Mouse (Mus musculus) forebrain, embryonic 12.5 days (tissue): ENCODE measurements around the gene Pltp. TPM values are rescaled to one million over a fixed set of nuclear protein-coding genes. Genes with fewer than 3 reads are reported as not detected.
A peak's percentile ranks its signal among the peaks of the same experiment; 100 is the strongest.
"Not testable (repeated sequence)": the region's sequence is repeated elsewhere in the genome, so short reads cannot be mapped to it uniquely, and the experiment has no call there.

Experiments
- ATAC-seq: fragments of 200-750 bp; cut with Nextera tagmentation; 2 replicates; pipeline ENCODE4 v1.8.0; 2017; ENCODE audit warnings: moderate TSS enrichment; ENCODE audit not compliant: low FRiP score
- H3K27ac ChIP-seq: fragments of 300-500 bp; sonication (generic); 2 replicates; pipeline ENCODE4 v1.5.1; 2016; ENCODE audit warnings: mild to moderate bottlenecking
- H3K27me3 ChIP-seq: fragments of 300-500 bp; sonication (generic); 2 replicates; pipeline ENCODE4 v1.6.1; 2016; ENCODE audit warnings: mild to moderate bottlenecking
- H3K36me3 ChIP-seq: fragments of 300-500 bp; sonication (generic); replicated peaks from 2 replicates; pipeline ENCODE4 v1.6.1; 2016; ENCODE audit warnings: mild to moderate bottlenecking
- H3K4me1 ChIP-seq: fragments of 300-500 bp; sonication (generic); 2 replicates; pipeline ENCODE4 v1.6.1; 2016
- H3K4me2 ChIP-seq: fragments of 300-500 bp; sonication (generic); 2 replicates; pipeline ENCODE4 v1.6.1; 2016; ENCODE audit warnings: mild to moderate bottlenecking, moderate library complexity
- H3K4me3 ChIP-seq: fragments of 300-500 bp; sonication (generic); replicated peaks from 2 replicates; pipeline ENCODE4 v1.5.1; 2016; ENCODE audit warnings: mild to moderate bottlenecking
- H3K9ac ChIP-seq: fragments of 300-500 bp; sonication (generic); 2 replicates; pipeline ENCODE4 v1.6.1; 2016; ENCODE audit warnings: mild to moderate bottlenecking
- H3K9me3 ChIP-seq: fragments of 300-500 bp; sonication (generic); 2 replicates; pipeline ENCODE4 v1.6.1; 2016
- WGBS: fragments of 180-500 bp; shearing (Covaris S2); methylation state at CpG from one replicate; pipeline ENCODE4 v1.1.7; 2016; 5-methylcytosine and 5-hydroxymethylcytosine counted together
- polyA plus RNA-seq: library from polyadenylated mRNA; unstranded; fragments of >200 nt; fragmentation: Nextera tagmentation; extraction: Ambion mirVana; gene quantifications from 2 replicates; pipeline ENCODE4 v1.2.1, GENCODE M21; 2016

The Pltp gene
- polyA plus RNA-seq, 1 experiment from 2014 or later = 40.4 TPM

DNA sequence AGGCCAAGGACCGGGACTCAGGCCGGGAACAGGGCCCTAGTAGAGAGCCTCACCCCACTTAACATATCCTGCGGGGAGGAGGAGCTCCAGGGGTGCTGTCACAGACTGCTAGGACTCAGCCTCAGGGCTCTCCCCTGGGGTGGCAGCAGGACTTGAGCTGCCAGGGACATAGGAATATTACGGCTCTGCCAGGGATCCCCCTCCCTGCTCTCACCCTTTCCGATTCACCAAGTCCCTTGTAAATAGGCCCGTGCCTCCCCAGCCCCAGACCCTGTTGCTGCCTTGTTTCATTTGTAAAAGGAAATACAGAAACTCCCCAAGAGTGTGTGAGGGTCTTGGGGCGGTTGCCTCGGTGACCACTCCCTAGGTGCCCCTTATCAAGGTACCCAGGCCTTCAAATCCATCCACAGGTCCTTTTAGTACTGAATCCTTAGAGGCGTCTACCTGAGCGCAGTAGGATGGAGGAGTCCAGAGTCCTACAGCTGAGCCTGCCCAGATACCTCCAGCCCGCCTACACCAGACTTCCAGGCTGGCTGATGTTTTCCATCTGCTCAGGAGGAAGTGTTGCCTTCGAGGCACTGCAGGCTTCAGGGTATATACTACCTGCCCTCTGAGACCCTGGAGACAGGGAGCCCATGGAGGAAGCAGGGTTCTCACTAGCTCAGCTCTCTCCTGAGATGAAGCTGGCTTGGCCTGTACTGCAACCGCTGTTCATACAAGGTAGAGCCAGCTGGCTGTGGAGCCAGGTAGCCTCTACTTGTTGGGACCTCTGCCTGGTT is 33.7 kb upstream of the Pltp start:
- H3K4me2 ChIP-seq = no peak overlapping the region
- H3K27me3 ChIP-seq = no peaks in the 10 kb centered on the region
- H3K4me1 ChIP-seq = no peaks in the 10 kb centered on the region
- no peak overlapping the region for H3K4me3 ChIP-seq
- no peak overlapping the region for H3K9ac ChIP-seq
- no peak overlapping the region for H3K27ac ChIP-seq
- no peak for ATAC-seq
- H3K36me3 ChIP-seq = peaks cover 100% of the 10 kb centered on the region
- H3K9me3 ChIP-seq = no peaks in the 10 kb centered on the region
- WGBS = 91% methylated on average over 13 of the region's 13 CpGs

DNA sequence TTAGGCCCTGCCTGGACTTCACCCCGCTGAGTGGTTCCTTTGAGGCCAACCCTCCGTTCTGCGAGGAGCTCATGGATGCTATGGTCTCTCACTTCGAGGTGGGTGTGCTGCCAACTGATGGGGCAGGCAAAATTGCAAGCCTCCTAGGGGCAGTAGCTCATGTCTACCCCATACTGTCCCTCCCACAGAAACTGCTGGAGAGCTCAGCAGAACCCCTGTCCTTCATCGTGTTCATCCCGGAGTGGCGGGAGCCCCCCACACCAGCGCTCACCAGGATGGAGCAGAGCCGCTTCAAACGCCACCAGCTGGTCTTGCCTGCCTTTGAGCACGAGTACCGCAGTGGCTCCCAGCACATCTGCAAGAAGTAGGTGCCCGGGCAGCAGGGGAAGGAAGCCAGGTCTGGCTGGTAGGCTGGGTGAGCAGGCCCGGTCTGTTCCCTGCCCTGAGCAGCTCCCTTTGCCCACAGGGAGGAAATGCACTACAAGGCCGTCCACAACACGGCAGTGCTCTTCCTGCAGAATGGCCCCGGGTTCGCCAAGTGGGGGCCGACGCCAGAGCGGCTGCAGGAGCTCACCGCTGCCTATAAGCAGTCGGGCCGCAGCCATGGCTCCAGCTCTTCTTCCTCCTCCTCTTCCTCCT is 33.0 kb upstream of the Pltp start:
- no peak overlapping the region for H3K4me2 ChIP-seq
- no peaks in the 10 kb centered on the region for H3K27me3 ChIP-seq
- no peaks in the 10 kb centered on the region for H3K4me1 ChIP-seq
- no peaks in the 10 kb centered on the region for H3K9me3 ChIP-seq
- H3K36me3 ChIP-seq = peaks cover 100% of the 10 kb centered on the region
- H3K4me3 ChIP-seq = no peak overlapping the region
- WGBS = 92% methylated on average over 24 of the region's 24 CpGs
- no peak overlapping the region for H3K27ac ChIP-seq
- H3K9ac ChIP-seq = no peak overlapping the region
- ATAC-seq = no peak

DNA sequence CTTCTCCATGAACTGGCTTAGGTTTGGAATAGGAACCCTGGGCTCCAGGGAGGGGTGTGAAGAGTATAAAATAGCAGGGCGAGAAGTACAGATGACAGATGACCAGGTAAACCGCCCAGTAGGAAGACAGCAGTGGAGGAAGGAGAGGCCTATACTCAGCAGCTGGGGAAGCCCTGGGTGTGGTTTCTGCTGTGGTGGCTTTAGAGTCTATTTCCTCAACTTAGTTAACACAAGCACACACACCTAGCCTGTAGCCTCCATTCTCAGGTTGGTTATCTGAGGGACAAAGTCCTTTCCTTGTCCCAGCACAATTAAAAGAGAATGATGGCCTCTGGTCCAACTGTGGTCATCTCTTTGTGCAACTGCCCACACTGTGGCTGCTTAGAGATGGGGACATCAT is 32.4 kb upstream of the Pltp start:
- ATAC-seq = no peak
- Histone ChIP-seq H3K36me3 (peaks cover 100% of the 10 kb centered on the region), H3K4me3 (no peak overlapping the region), H3K9ac (no peak overlapping the region), H3K27me3 (no peaks in the 10 kb centered on the region), H3K27ac (no peak overlapping the region), H3K4me1 (no peaks in the 10 kb centered on the region), H3K4me2 (no peak overlapping the region), H3K9me3 (no peaks in the 10 kb centered on the region)
- WGBS = 89% methylated on average over 2 of the region's 2 CpGs

DNA sequence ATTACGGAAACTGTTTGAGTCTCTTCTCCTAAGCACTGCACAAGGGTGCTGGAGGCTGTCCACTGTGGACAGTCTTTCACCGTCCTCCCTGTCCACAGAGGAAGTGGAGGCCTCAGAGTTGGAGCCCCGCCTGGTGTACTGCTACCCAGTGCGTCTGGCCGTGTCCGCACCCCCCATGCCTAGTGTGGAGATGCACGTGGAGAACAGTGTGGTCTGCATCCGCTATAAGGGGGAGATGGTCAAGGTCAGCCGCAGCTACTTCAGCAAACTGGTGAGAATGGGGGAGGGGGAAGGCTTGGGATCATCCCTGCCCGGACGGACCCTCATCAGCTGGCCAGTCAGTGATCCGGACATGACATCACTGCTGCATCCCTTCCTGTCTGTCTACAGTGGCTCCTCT is 31.5 kb upstream of the Pltp start:
- Histone ChIP-seq H3K9me3 (no peaks in the 10 kb centered on the region), H3K4me3 (no peak overlapping the region), H3K4me1 (no peaks in the 10 kb centered on the region), H3K27ac (no peak overlapping the region), H3K4me2 (no peak overlapping the region), H3K9ac (no peak overlapping the region), H3K36me3 (peaks cover 98% of the 10 kb centered on the region), H3K27me3 (no peaks in the 10 kb centered on the region)
- WGBS = 91% methylated on average over 12 of the region's 12 CpGs
- ATAC-seq = no peak; the same call in 1 of the 2 replicates

DNA sequence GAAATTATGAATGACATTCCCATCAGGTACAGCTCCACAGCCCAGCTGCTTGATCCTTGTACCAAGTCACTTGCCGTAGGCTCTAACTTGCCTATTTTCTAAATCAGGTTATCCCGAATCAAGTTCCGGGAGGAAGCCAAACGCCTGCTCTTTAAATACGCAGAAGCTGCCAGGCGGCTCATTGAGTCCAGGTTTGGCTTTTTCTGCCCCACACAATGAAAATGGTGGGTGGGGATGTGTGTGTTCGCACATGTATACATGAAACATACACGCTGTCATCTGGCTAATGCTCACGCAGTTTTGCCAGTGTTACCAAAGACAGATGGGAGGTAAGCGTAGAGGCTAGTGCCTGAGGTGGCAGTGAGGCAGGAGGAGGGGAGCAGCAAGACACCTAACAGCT is 29.1 kb upstream of the Pltp start:
- Histone ChIP-seq H3K27ac (no peak overlapping the region), H3K36me3 (peaks cover 84% of the 10 kb centered on the region)

DNA sequence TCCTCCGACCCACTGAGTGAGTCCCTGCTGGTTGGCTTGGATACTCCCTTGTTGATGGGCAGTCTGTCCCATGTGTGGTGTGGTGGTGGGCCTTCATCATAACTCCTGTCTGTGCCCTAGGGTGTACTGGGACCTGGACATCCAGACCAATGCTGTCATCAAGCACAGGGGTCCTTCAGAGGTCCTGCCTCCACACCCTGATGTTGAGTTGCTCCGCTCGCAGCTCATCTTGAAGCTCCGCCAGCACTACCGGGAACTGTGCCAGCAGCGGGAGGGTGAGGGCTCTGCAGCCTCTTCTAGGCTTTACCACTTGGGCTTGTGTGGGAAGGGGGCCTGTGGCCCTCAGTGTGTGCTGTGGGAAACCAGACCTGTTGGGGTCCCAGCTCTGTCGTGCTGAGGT is 28.3 kb upstream of the Pltp start:
- no peak overlapping the region for H3K4me3 ChIP-seq
- peaks cover 76% of the 10 kb centered on the region for H3K36me3 ChIP-seq
- H3K27ac ChIP-seq = no peak overlapping the region
- 90% methylated on average over 7 of the region's 7 CpGs for WGBS
- H3K9me3 ChIP-seq = no peaks in the 10 kb centered on the region
- H3K9ac ChIP-seq = no peak overlapping the region
- no peaks in the 10 kb centered on the region for H3K27me3 ChIP-seq
- ATAC-seq = no peak
- H3K4me1 ChIP-seq = peaks cover 10% of the 10 kb centered on the region
- no peak overlapping the region for H3K4me2 ChIP-seq

More for the DNA sequence above, 29.1 kb upstream of the Pltp start:
- WGBS = 96% methylated on average over 10 of the region's 10 CpGs
- no peak overlapping the region for H3K4me3 ChIP-seq
- H3K4me1 ChIP-seq = peaks cover 6% of the 10 kb centered on the region
- no peaks in the 10 kb centered on the region for H3K9me3 ChIP-seq
- no peak for ATAC-seq
- H3K4me2 ChIP-seq = no peak overlapping the region
- H3K9ac ChIP-seq = no peak overlapping the region
- no peaks in the 10 kb centered on the region for H3K27me3 ChIP-seq

DNA sequence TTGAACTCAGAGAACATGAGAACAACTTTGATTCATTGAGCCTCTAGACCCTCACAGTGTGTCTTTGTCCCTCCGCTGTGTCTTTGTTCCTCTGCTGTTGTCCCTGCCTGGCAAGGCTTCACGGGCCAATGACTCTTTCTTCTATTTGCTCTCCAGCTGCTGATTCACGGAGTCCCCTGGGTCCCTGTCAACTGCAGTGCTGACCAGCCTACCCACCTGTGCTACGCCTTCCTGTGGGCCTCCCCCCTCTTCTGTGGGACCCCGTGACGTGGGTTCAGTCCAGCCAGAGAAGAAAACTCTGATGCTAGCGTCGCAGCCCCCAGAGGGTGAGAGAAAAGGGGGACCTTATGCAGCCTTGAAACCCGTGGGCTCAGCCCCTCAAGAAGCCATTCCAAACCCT is 25.1 kb upstream of the Pltp start:
- 39% methylated on average over 9 of the region's 9 CpGs for WGBS
- ATAC-seq = no peak
- Histone ChIP-seq H3K27me3 (no peaks in the 10 kb centered on the region), H3K9ac (no peak overlapping the region), H3K27ac (peak overlapping the region; percentile 46; the same call in 1 of the 2 replicates), H3K4me3 (no peak overlapping the region), H3K36me3 (peaks cover 44% of the 10 kb centered on the region), H3K4me1 (peaks cover 24% of the 10 kb centered on the region), H3K4me2 (no peak overlapping the region), H3K9me3 (no peaks in the 10 kb centered on the region)

DNA sequence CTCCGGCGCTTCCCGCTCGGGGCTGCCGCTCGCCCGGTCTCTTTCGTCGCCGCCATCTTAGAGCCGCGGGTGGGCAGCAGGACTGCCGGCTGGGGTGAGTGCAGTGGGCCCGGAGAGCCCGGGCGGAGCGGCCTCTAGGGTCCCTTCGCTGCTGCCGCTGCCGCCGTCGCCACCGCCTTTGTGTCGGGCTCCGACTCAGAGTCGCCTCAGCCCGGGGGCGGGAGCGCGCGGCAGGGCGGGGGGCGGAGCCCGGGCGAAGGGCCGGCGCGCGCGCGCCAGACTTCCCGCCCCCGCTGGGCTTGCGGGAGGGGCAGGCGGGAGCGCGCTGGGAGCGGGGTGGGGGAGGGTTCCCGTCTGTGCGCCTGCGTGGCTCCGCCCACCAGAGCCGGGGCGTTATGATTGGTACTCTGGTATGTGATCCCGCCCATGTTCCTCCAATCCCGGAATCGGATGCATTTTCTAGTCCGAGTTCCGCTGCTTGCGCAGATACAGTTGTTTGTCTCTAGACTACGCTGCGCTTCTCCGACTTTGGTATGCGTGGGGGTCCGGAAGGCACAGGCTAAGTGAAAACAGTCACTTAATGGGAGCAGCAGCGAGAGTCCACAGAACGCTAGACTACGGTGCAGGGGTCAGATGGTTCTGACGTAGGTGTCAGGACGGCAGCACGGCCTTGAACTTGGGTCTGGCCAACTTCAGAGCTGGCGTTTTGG is 22.2 kb upstream of the Pltp start:
- H3K4me3 ChIP-seq = peak overlapping the region; percentile 92
- peaks cover 24% of the 10 kb centered on the region for H3K4me1 ChIP-seq
- peaks cover 22% of the 10 kb centered on the region for H3K36me3 ChIP-seq
- ATAC-seq = peak; percentile 88
- no peaks in the 10 kb centered on the region for H3K9me3 ChIP-seq
- peak overlapping the region; percentile 99 for H3K9ac ChIP-seq
- H3K27ac ChIP-seq = peak overlapping the region; percentile 100
- under 1% methylated on average over 70 of the region's 72 CpGs for WGBS
- no peaks in the 10 kb centered on the region for H3K27me3 ChIP-seq
- peak overlapping the region; percentile 92 for H3K4me2 ChIP-seq

DNA sequence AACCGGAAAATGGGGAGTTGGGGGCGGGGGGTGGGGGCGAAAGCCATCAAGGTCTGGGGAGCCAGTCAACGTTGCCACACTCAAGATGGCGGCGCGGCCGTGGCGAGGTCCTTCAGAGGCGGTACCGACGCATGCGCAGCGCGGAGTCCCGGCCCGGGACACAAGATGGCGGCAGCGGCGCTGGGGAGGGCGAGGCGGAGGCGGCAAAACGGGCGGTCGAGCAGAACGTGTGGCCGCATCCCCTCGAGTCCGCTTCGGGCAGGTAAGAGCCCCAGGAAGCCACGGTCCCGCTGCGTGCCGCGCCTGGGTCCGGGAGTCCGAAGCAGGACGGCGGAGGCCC is 21.7 kb upstream of the Pltp start, which contains the start of gene Pcif1:
Gene Pcif1, plus strand, starts transcription at position 77 of the 340 bp plus-strand sequence.
- H3K4me3 ChIP-seq = peak within 1 kb of the TSS; percentile 92

DNA sequence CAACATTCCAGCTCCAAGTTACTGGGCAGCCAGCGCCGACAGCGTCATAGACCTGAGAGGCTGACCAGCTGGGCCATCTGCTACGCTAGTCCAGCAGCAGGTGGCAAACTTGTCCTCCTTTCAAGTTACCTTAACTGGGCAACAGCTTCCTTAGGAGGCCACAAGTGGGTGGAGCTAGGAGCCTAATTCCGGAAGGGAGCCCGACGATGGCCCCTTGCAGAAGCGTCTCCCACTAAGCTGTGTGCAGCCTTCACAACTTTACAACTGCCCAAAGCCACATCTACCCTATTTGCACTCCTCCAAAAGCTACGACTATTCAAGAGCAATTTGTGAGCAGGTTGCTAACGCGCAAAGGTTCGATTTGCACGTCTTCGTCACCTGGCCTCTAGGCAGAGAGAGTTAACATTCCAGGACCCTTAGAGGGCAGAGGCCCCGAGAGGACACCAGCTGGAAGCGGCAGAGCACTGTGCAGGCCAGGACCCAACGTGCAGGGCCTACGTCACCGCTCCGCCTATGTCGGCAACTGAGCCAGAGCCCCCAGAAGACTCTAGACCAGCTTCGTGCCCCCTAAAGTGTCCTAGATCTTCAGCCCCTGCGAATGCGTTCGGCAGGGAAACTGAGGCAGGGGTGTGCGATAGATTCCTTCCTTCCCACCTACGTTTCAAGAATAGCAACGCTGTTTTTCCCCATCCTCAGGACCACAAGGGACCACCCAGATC is 21.2 kb upstream of the Pltp start:
- H3K4me1 ChIP-seq = peaks cover 30% of the 10 kb centered on the region
- H3K27ac ChIP-seq = peak overlapping the region; percentile 100
- H3K36me3 ChIP-seq = peaks cover 14% of the 10 kb centered on the region
- H3K9ac ChIP-seq = peak overlapping the region; percentile 99
- no peaks in the 10 kb centered on the region for H3K27me3 ChIP-seq
- 2% methylated on average over 28 of the region's 28 CpGs for WGBS
- peak overlapping the region; percentile 92 for H3K4me2 ChIP-seq
- no peaks in the 10 kb centered on the region for H3K9me3 ChIP-seq
- ATAC-seq = peak; percentile 54
- peak overlapping the region; percentile 92 for H3K4me3 ChIP-seq

More for the DNA sequence above, 21.7 kb upstream of the Pltp start, which contains the start of gene Pcif1:
- Histone ChIP-seq H3K27me3 (no peaks in the 10 kb centered on the region), H3K9me3 (no peaks in the 10 kb centered on the region), H3K4me1 (peaks cover 28% of the 10 kb centered on the region), H3K36me3 (peaks cover 19% of the 10 kb centered on the region), H3K9ac (peak within 1 kb of the TSS; percentile 99), H3K27ac (peak within 1 kb of the TSS; percentile 100), H3K4me2 (peak within 1 kb of the TSS; percentile 92)
- under 1% methylated on average over 34 of the region's 40 CpGs for WGBS
- peak; percentile 86 for ATAC-seq

DNA sequence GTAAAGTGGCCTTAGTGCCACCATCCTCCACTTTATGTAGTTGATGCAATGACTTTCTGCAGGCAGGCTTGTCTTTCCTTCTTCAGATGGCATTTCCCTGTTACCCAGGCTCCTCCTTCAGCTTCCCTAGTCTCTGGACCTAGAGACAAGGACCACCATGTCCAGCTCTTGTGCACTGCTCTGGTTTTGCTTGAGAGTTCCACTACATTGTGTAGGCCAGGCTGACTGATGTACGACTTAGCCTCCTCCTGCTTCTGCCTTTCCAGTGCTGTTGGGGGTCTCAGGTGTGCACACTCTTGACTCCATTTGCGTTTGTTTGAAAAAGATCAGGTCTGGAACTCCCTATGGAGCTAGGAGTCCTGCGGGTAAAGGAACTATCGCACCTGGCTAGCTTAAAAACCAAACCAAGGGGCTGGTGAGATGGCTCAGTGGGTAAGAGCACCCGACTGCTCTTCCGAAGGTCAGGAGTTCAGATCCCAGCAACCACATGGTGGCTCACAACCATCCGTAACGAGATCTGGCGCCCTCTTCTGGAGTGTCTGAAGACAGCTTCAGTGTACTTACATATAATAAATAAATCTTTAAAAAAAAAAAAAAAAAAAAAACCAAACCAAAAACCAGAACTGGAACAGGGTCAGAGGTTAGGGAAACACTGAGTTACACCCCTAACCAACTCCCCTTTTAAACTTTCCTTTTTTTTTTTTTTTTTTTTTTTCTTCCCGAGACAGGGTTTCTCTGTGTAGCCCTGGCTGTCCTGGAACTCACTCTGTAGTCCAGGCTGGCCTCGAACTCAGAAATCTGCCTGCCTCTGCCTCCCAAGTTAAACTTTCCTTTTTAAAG is 20.1 kb upstream of the Pltp start:
- H3K9me3 ChIP-seq, H3K27ac ChIP-seq, H3K27me3 ChIP-seq, H3K36me3 ChIP-seq, ATAC-seq, H3K9ac ChIP-seq: not testable (repeated sequence)
- WGBS = 76% methylated on average over 11 of the region's 11 CpGs
- peak overlapping the region; percentile 92 for H3K4me3 ChIP-seq
- peaks cover 27% of the 10 kb centered on the region for H3K4me1 ChIP-seq
- peak overlapping the region; percentile 92 for H3K4me2 ChIP-seq
